Comparison of ENCODE assay signal across 31 mouse cellular contexts in genomic region chr1:74281372-74281771, GRCm38 (mm10). TPM values are rescaled to one million over a fixed set of nuclear protein-coding genes. Genes with fewer than 3 reads are reported as not detected.
"Had no signal": no experiment of that assay in that cellular context is flagged by ENCODE, and none has a peak within 500 bp of the region (broad histone marks: within the 10 kb centered on the region; RNA-seq: fewer than 3 reads in every experiment).

No protein-coding gene starts in this region.

- H3K4me3 ChIP-seq: gastrocnemius, adult 2 months; heart, adult 2 months; heart, embryonic 13.5 days; heart, embryonic 15.5 days; hindbrain, embryonic 10.5 days; hindbrain, embryonic 12.5 days; layer of hippocampus, adult 2 months; left cerebral cortex, adult 2 months; liver, embryonic 13.5 days; liver, embryonic 15.5 days had no signal

- DNase-seq: gastrocnemius, adult 2 months; gastrocnemius, postnatal 10 days; gastrocnemius, postnatal 25 days; heart, adult 2 months; heart, postnatal 14 days; heart, postnatal 4 days; kidney, adult 18-20 months; kidney, adult 8-10 months; kidney, postnatal 10 days; kidney, postnatal 4 days; liver; liver, embryonic 13.5 days had no signal

- H3K9me3 ChIP-seq: heart, embryonic 13.5 days; heart, embryonic 15.5 days; hindbrain, embryonic 10.5 days; hindbrain, embryonic 12.5 days; liver, embryonic 13.5 days; liver, embryonic 15.5 days had no signal

- H3K4me2 ChIP-seq: heart, embryonic 11.5 days; heart, embryonic 13.5 days; heart, embryonic 15.5 days; hindbrain, embryonic 12.5 days; hindbrain, embryonic 14.5 days; liver, embryonic 11.5 days; liver, embryonic 13.5 days; liver, embryonic 15.5 days had no signal

- H3K9ac ChIP-seq: heart, embryonic 13.5 days; heart, embryonic 15.5 days; hindbrain, embryonic 12.5 days; hindbrain, embryonic 14.5 days; liver, embryonic 13.5 days; liver, embryonic 15.5 days had no signal

- H3K27me3 ChIP-seq: heart, embryonic 13.5 days; heart, embryonic 15.5 days; hindbrain, embryonic 12.5 days; liver, embryonic 13.5 days had no signal

- H3K27ac ChIP-seq: gastrocnemius, adult 2 months; heart, adult 2 months; heart, embryonic 13.5 days; heart, embryonic 15.5 days; hindbrain, embryonic 10.5 days; hindbrain, embryonic 12.5 days; hindbrain, embryonic 14.5 days; layer of hippocampus, adult 2 months; left cerebral cortex, adult 2 months; liver, embryonic 13.5 days; liver, embryonic 15.5 days had no signal

- ATAC-seq: hindbrain, embryonic 16.5 days; inflammation-experienced regulatory T-cells, adult 6 months; intestine, postnatal 0 days had no signal

RNA-seq across cellular contexts. Expression of gene Gpbar1, which starts 3.0 kb away (rescaled TPM):
- total RNA-seq: gastrocnemius, adult 2 months; gastrocnemius, postnatal 25 days; gastrocnemius, postnatal 4 days; granulocyte monocyte progenitor cell, adult 5-6 weeks; heart, adult 2 months; heart, postnatal 14 days; heart, postnatal 4 days; layer of hippocampus, adult 2 months; layer of hippocampus, postnatal 10 days; layer of hippocampus, postnatal 25 days; left cerebral cortex, adult 2 months; left cerebral cortex, postnatal 14 days; left cerebral cortex, postnatal 36 days had no signal
- polyA plus RNA-seq: hindbrain, embryonic 16.5 days had no signal
